In genomic region chr6:121211743-121212142, GRCm38 (mm10) we compare ENCODE assay signal across 8 mouse cellular contexts. TPM values are rescaled to one million over a fixed set of nuclear protein-coding genes. Genes with fewer than 3 reads are reported as not detected.
DNase-seq lines count a peak whose midpoint lies in the region; ATAC-seq and TF ChIP-seq lines count a peak whose summit lies in the region.

No protein-coding gene starts in this region.

- peak; percentile 61 for DNase-seq in adrenal gland, postnatal 10 days
- DNase-seq in adrenal gland, adult 8-10 months, result no peak
- DNase-seq in cerebellum, adult 9-10 months, result peak; percentile 34
- peak; percentile 33 to 56 for DNase-seq in heart, adult 9 months (ENCODE audit: low spot score in 2 of 2)
- DNase-seq in limb, embryonic 14.5 days (ENCODE audit: low spot score), result no peak
- no peak for DNase-seq in ovary, postnatal 36 days (ENCODE audit: low spot score)
- no peak for DNase-seq in ovary, postnatal 10 days (ENCODE audit: low spot score)

- TF ChIP-seq POLR2A in limb, embryonic 14.5 days (IDR thresholded peaks at IDR 0.05; ENCODE audit: borderline replicate concordance, extremely low read depth, insufficient read depth, insufficient read length), result no peak

- H3K27me3 ChIP-seq in limb, embryonic 14.5 days (ENCODE audit: control insufficient read depth, insufficient read depth, low read length), result peaks cover 26% of the 10 kb centered on the region
- H3K27me3 ChIP-seq in midbrain, embryonic 16.5 days (ENCODE audit: control insufficient read depth, insufficient read depth, low read depth, low read length), result peaks cover 2% of the 10 kb centered on the region

- H3K36me3 ChIP-seq in limb, embryonic 14.5 days (ENCODE audit: control insufficient read depth, insufficient read depth, low read length), result no peaks in the 10 kb centered on the region
- no peaks in the 10 kb centered on the region for H3K36me3 ChIP-seq in midbrain, embryonic 16.5 days (ENCODE audit: control insufficient read depth, insufficient read depth, low read length)

- H3K4me1 ChIP-seq in limb, embryonic 14.5 days (ENCODE audit: control insufficient read depth, insufficient read depth, low read length), result peaks cover 15% of the 10 kb centered on the region; the same call in 1 of the 2 replicates
- peaks cover 12% of the 10 kb centered on the region; the same call in 1 of the 2 replicates for H3K4me1 ChIP-seq in midbrain, embryonic 16.5 days (ENCODE audit: control insufficient read depth, insufficient read depth, low read length)

- no peak overlapping the region for H3K9ac ChIP-seq in limb, embryonic 14.5 days (ENCODE audit: low read depth, low read length, severe bottlenecking)
- H3K9ac ChIP-seq in midbrain, embryonic 16.5 days (ENCODE audit: low read depth, low read length), result no peak overlapping the region

- ATAC-seq in limb, embryonic 14.5 days (ENCODE audit: low FRiP score, low read depth), result no peak
- 0 out of 2 replicates have a peak, but pooled peaks have one; percentile 12 for ATAC-seq in midbrain, embryonic 16.5 days

- H3K4me2 ChIP-seq in limb, embryonic 14.5 days (replicated peaks; ENCODE audit: low read depth, low read length, severe bottlenecking), result peak overlapping the region; percentile 73; the same call in 1 of the 2 replicates
- peak overlapping the region; percentile 98 for H3K4me2 ChIP-seq in midbrain, embryonic 16.5 days (ENCODE audit: low read length)

- 0 out of 2 replicates have a peak overlapping the region, but pooled peaks have one; percentile 38 for H3K4me3 ChIP-seq in limb, embryonic 14.5 days (replicated peaks; ENCODE audit: low read length)
- H3K4me3 ChIP-seq in midbrain, embryonic 16.5 days (ENCODE audit: low read depth, low read length), result no peak overlapping the region; the same call in 1 of the 2 replicates

- H3K9me3 ChIP-seq in limb, embryonic 14.5 days (ENCODE audit: control insufficient read depth, low read length), result no peaks in the 10 kb centered on the region
- no peaks in the 10 kb centered on the region for H3K9me3 ChIP-seq in midbrain, embryonic 16.5 days (replicated peaks; ENCODE audit: control insufficient read depth, low read length, poor library complexity, severe bottlenecking)

- 5% methylated on average over 5 of the region's 5 CpGs for WGBS in limb, embryonic 14.5 days
- WGBS in midbrain, embryonic 16.5 days, result 16% methylated on average over 4 of the region's 5 CpGs

- no peak overlapping the region for H3K27ac ChIP-seq in limb, embryonic 14.5 days (replicated peaks; ENCODE audit: low read depth, low read length)
- no peak overlapping the region for H3K27ac ChIP-seq in midbrain, embryonic 16.5 days (ENCODE audit: low read length)

RNA-seq across cellular contexts. Expression of gene Tuba8, which starts 1.2 kb away (rescaled TPM):
- total RNA-seq in adrenal gland, postnatal 10 days (2021), result 10 to 100 TPM; 11.3 to 19.1 TPM
- 1 to 10 TPM; 1.8 to 7.9 (median 4.5) TPM for total RNA-seq in adrenal gland, adult 8-10 months (2022)
- 0.77 and 0.83 TPM in 2 replicates for polyA plus RNA-seq in limb, embryonic 14.5 days (2012; rRNA removed)
- 4.4 and 4.7 TPM in 2 replicates for polyA plus RNA-seq in limb, embryonic 14.5 days (2014; fragmentation: Nextera tagmentation; extraction: Ambion mirVana)
- polyA plus RNA-seq in midbrain, embryonic 16.5 days (2015; fragmentation: Nextera tagmentation; extraction: Ambion mirVana), result 1.2 and 1.3 TPM in 2 replicates

RNA-seq across cellular contexts. Expression of gene Pex26, which starts 28.3 kb away (rescaled TPM):
- total RNA-seq in adrenal gland, postnatal 10 days (2021), result 10 to 100 TPM; 10.5 to 11.1 TPM
- 10 to 100 TPM; 12.8 to 16.4 (median 14.8) TPM for total RNA-seq in adrenal gland, adult 8-10 months (2022)
- polyA plus RNA-seq in limb, embryonic 14.5 days (2012; rRNA removed), result 15.2 and 18.7 TPM in 2 replicates
- 10.0 and 10.3 TPM in 2 replicates for polyA plus RNA-seq in limb, embryonic 14.5 days (2014; fragmentation: Nextera tagmentation; extraction: Ambion mirVana)
- 17.6 and 18.6 TPM in 2 replicates for polyA plus RNA-seq in midbrain, embryonic 16.5 days (2015; fragmentation: Nextera tagmentation; extraction: Ambion mirVana)

RNA-seq across cellular contexts. Expression of gene Usp18, which starts 34.0 kb away (rescaled TPM):
- 1 to 10 TPM; 1.4 to 1.9 TPM for total RNA-seq in adrenal gland, postnatal 10 days (2021)
- 1 to 10 TPM; 2.1 to 4.1 (median 3.3) TPM for total RNA-seq in adrenal gland, adult 8-10 months (2022)
- 1.0 and 1.1 TPM in 2 replicates for polyA plus RNA-seq in limb, embryonic 14.5 days (2012; rRNA removed)
- polyA plus RNA-seq in limb, embryonic 14.5 days (2014; fragmentation: Nextera tagmentation; extraction: Ambion mirVana), result 1.5 and 1.8 TPM in 2 replicates
- polyA plus RNA-seq in midbrain, embryonic 16.5 days (2015; fragmentation: Nextera tagmentation; extraction: Ambion mirVana), result 1.5 and 1.6 TPM in 2 replicates

Comparison
In these comparisons a context has a peak if more than half of its experiments do, and no peak if none do; other contexts are left out.
1. DNase-seq: peak in adrenal gland, postnatal 10 days (single experiment), cerebellum, adult 9-10 months (single experiment) and heart, adult 9 months (2 of 2); none in adrenal gland, adult 8-10 months (single experiment), limb, embryonic 14.5 days (single experiment), ovary, postnatal 36 days (single experiment) and ovary, postnatal 10 days (single experiment).